Mouse (Mus musculus) intestine, embryonic 16.5 days (tissue): ENCODE data around the gene Uqcc3. TPM values are rescaled to one million over a fixed set of nuclear protein-coding genes. Genes with fewer than 3 reads are reported as not detected.
"Not testable (repeated sequence)": the region's sequence is repeated elsewhere in the genome, so short reads cannot be mapped to it uniquely, and the experiment has no call there.

Source experiments
- ATAC-seq: fragments of 200-750 bp; cut with Nextera tagmentation; 2 replicates; pipeline ENCODE4 v1.8.0; 2017; ENCODE audit warnings: moderate TSS enrichment, moderate library complexity
- H3K27ac ChIP-seq: fragments of 300-500 bp; sonication (generic); 2 replicates; pipeline ENCODE4 v1.5.1; 2014; ENCODE audit warnings: mild to moderate bottlenecking, low read length
- H3K27me3 ChIP-seq: fragments of 300-500 bp; sonication (generic); replicated peaks from 2 replicates; pipeline ENCODE4 v1.6.1; 2014; ENCODE audit warnings: low read length, control low read depth, mixed read lengths; ENCODE audit not compliant: control insufficient read depth, insufficient read depth
- H3K36me3 ChIP-seq: fragments of 300-500 bp; sonication (generic); 2 replicates; pipeline ENCODE4 v1.6.1; 2014; ENCODE audit warnings: low read length, control low read depth; ENCODE audit not compliant: control insufficient read depth, insufficient read depth
- H3K4me1 ChIP-seq: fragments of 300-500 bp; sonication (generic); 2 replicates; pipeline ENCODE4 v1.6.1; 2014; ENCODE audit warnings: low read length, control low read depth, mixed read lengths; ENCODE audit not compliant: control insufficient read depth, insufficient read depth
- H3K4me2 ChIP-seq: fragments of 300-500 bp; sonication (generic); 2 replicates; pipeline ENCODE4 v1.6.1; 2014; ENCODE audit warnings: low read depth, low read length, control low read depth
- H3K4me3 ChIP-seq: fragments of 300-500 bp; sonication (generic); 2 replicates; pipeline ENCODE4 v1.5.1; 2014; ENCODE audit warnings: mild to moderate bottlenecking, low read length
- H3K9ac ChIP-seq: fragments of 300-500 bp; sonication (generic); 2 replicates; pipeline ENCODE4 v1.6.1; 2014; ENCODE audit warnings: low read depth, low read length
- H3K9me3 ChIP-seq: fragments of 300-500 bp; sonication (generic); 2 replicates; pipeline ENCODE4 v1.6.1; 2016; ENCODE audit warnings: low read length, control low read depth; ENCODE audit not compliant: control insufficient read depth
- WGBS: fragments of 180-500 bp; shearing (Covaris S2); extraction: QIAGEN DNeasy Blood & Tissue Kit; methylation state at CpG from one replicate; pipeline ENCODE4 v1.1.7; 2014; 5-methylcytosine and 5-hydroxymethylcytosine counted together
- polyA plus RNA-seq: library from polyadenylated mRNA; unstranded; fragments of >200 nt; fragmentation: Nextera tagmentation; extraction: Ambion mirVana; gene quantifications from 2 replicates; pipeline ENCODE4 v1.2.1, GENCODE M21; 2015

The Uqcc3 gene
- polyA plus RNA-seq, 1 experiment from 2014 or later: 60.7 TPM

GRCm38 (mm10) chr19:8897865-8898495 is 17.3 kb upstream of the Uqcc3 start, which contains the start of gene Ganab:
TSS of gene Ganab (plus strand) at chr19:8898071.
- Histone ChIP-seq H3K27me3 (no peaks in the 10 kb centered on the region), H3K4me3 (peak within 1 kb of the TSS; percentile 78), H3K9me3 (no peaks in the 10 kb centered on the region), H3K36me3 (peaks cover 7% of the 10 kb centered on the region; the same call in 1 of the 2 replicates), H3K4me2 (peak within 1 kb of the TSS; percentile 77), H3K9ac (peak within 1 kb of the TSS; percentile 89), H3K27ac (peak within 1 kb of the TSS; percentile 88), H3K4me1 (peaks cover 21% of the 10 kb centered on the region)
- WGBS: under 1% methylated on average over 53 of the region's 53 CpGs
- ATAC-seq: peak; percentile 99

- H3K36me3 ChIP-seq, H3K9me3 ChIP-seq, H3K27me3 ChIP-seq: not testable (repeated sequence)
- Histone ChIP-seq H3K9ac (peak overlapping the region; percentile 58), H3K4me2 (peak overlapping the region; percentile 57), H3K4me3 (peak overlapping the region; percentile 78), H3K4me1 (peaks cover 24% of the 10 kb centered on the region), H3K27ac (peak overlapping the region; percentile 88)
- WGBS: 20% methylated on average over 21 of the region's 21 CpGs
- ATAC-seq: peak; percentile 58
These were observed 16.6 kb upstream of the Uqcc3 start for GRCm38 (mm10) chr19:8897211-8897864.

DNA sequence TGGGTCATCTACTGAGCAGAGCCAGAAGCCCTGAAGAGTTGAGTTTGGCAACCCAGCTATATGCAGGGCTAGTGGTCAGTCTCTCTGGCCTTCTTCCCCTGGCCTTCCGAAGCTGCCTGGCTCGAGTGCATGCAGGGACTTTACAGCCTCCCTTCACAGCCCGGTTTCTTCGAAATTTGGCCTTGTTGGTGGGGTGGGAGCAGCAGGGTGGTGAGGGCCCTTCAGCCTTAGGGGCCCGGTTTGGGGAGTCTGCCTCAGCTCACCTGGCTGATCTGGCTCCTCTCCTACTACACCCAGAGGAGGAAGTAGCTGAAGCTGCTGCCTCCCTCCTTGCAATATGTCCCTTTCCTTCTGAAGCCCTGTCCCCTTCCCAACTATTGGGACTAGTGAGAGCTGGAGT is 15.5 kb upstream of the Uqcc3 start:
- 75% methylated on average over 5 of the region's 5 CpGs for WGBS
- not testable (repeated sequence) for H3K4me2 ChIP-seq, H3K9me3 ChIP-seq, H3K4me3 ChIP-seq, H3K27me3 ChIP-seq, ATAC-seq, H3K36me3 ChIP-seq
- H3K27ac ChIP-seq: 0 out of 2 replicates have a peak overlapping the region, but pooled peaks have one; percentile 23
- 0 out of 2 replicates have a peak overlapping the region, but pooled peaks have one; percentile 11 for H3K9ac ChIP-seq
- peaks cover 26% of the 10 kb centered on the region for H3K4me1 ChIP-seq

GRCm38 (mm10) chr19:8895397-8895960 is 14.8 kb upstream of the Uqcc3 start:
- H3K9ac ChIP-seq: 0 out of 2 replicates have a peak overlapping the region, but pooled peaks have one; percentile 11
- H3K36me3 ChIP-seq: peaks cover 5% of the 10 kb centered on the region
- H3K4me1 ChIP-seq: peaks cover 26% of the 10 kb centered on the region
- no peaks in the 10 kb centered on the region for H3K27me3 ChIP-seq
- no peaks in the 10 kb centered on the region for H3K9me3 ChIP-seq
- no peak overlapping the region for H3K27ac ChIP-seq
- 89% methylated on average over 9 of the region's 9 CpGs for WGBS
- H3K4me2 ChIP-seq: no peak overlapping the region
- no peak for ATAC-seq
- H3K4me3 ChIP-seq: no peak overlapping the region

DNA sequence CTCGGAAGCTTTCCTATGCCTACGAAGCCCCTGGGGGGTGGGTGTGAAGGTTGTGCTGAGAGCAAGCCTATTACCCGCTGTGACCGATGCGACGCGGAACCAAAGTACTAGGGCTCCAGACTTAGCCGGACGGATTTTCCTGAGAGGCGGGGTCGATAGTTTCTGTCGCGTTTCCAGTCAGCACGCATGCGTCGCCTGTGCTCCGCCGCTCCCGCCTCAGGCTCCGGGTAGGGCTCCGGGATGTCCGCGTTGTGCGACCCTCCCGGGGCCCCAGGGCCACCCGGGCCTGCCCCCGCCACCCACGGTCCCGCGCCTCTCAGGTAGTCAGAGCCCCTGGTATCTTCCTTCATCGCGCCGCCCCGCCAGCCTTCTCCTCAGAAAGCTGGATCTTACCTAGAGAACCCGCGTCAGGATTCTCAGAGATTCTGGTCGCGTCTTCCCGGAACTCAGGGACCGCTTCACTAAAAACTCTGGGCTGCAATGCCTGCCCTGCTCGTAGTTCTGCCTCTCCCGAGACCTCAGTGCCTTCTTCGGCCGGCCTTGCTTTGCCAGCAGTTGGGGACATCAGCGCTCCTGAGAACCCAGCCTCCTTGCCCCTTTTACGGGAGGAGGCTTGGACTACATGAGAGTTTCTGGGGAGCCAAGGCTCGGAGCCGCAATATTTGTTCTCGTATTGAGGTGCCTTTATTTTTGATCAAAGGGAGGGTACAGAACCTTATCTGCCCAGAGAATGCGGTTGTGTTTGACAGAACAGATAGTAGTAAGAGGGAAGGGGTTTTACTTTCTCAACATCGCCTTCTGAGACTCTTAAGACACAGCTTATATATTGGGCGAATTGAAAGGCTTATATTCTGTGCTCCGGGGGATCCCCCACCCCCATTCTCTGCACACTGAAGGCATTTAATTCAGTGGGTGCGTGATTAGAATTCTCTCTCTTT is 12.4 kb upstream of the Uqcc3 start, which contains the start of gene Ints5:
Gene Ints5, plus strand, starts transcription at position 177 of the 938 bp plus-strand sequence.
- ATAC-seq: peak; percentile 49

GRCm38 (mm10) chr19:8888511-8889385 is 8.0 kb upstream of the Uqcc3 start, which contains the start of the genes 1810009A15Rik and Gm49416:
TSS of gene 1810009A15Rik (plus strand) at chr19:8888853.
TSS of gene Gm49416 (plus strand) at chr19:8888926.
- H3K36me3 ChIP-seq: peaks cover 4% of the 10 kb centered on the region
- H3K4me1 ChIP-seq: peaks cover 10% of the 10 kb centered on the region; the same call in 1 of the 2 replicates
- no peaks in the 10 kb centered on the region for H3K9me3 ChIP-seq
- H3K27ac ChIP-seq: peak within 1 kb of the TSS; percentile 89
- H3K27me3 ChIP-seq: no peaks in the 10 kb centered on the region
- under 1% methylated on average over 58 of the region's 58 CpGs for WGBS
- peak within 1 kb of the TSS; percentile 75 for H3K4me2 ChIP-seq
- H3K4me3 ChIP-seq: peak within 1 kb of the TSS; percentile 70
- peak within 1 kb of the TSS; percentile 81 for H3K9ac ChIP-seq
- peak; percentile 94 for ATAC-seq

More for the DNA sequence above, 12.4 kb upstream of the Uqcc3 start, which contains the start of gene Ints5:
- Histone ChIP-seq H3K27me3 (no peaks in the 10 kb centered on the region), H3K4me3 (peak within 1 kb of the TSS; percentile 95), H3K27ac (peak within 1 kb of the TSS; percentile 89), H3K9me3 (no peaks in the 10 kb centered on the region), H3K4me2 (peak within 1 kb of the TSS; percentile 60), H3K36me3 (peaks cover 7% of the 10 kb centered on the region), H3K9ac (peak within 1 kb of the TSS; percentile 98), H3K4me1 (peaks cover 19% of the 10 kb centered on the region)
- 3% methylated on average over 54 of the region's 54 CpGs for WGBS

GRCm38 (mm10) chr19:8887585-8888463 is 7.1 kb upstream of the Uqcc3 start:
- Histone ChIP-seq H3K4me2 (peak overlapping the region; percentile 75), H3K4me1 (peaks cover 10% of the 10 kb centered on the region; the same call in 1 of the 2 replicates), H3K4me3 (peak overlapping the region; percentile 70), H3K27ac (peak overlapping the region; percentile 79), H3K36me3 (peaks cover 4% of the 10 kb centered on the region), H3K27me3 (no peaks in the 10 kb centered on the region), H3K9ac (peak overlapping the region; percentile 81), H3K9me3 (no peaks in the 10 kb centered on the region)
- WGBS: 15% methylated on average over 19 of the region's 19 CpGs
- ATAC-seq: no peak
